Mouse (Mus musculus) stomach, postnatal 0 days (tissue): ENCODE results near the gene Klf16.

Source experiments
- CTCF ChIP-seq: IDR thresholded peaks from 2 replicates; pipeline ENCODE4 v1.5.1; 2016; ENCODE audit warnings: antibody characterized with exemption, low read depth, mild to moderate bottlenecking, moderate library complexity
- EP300 ChIP-seq: optimal IDR thresholded peaks from 2 replicates; pipeline ENCODE3; 2016; ENCODE audit warnings: antibody characterized with exemption

DNA sequence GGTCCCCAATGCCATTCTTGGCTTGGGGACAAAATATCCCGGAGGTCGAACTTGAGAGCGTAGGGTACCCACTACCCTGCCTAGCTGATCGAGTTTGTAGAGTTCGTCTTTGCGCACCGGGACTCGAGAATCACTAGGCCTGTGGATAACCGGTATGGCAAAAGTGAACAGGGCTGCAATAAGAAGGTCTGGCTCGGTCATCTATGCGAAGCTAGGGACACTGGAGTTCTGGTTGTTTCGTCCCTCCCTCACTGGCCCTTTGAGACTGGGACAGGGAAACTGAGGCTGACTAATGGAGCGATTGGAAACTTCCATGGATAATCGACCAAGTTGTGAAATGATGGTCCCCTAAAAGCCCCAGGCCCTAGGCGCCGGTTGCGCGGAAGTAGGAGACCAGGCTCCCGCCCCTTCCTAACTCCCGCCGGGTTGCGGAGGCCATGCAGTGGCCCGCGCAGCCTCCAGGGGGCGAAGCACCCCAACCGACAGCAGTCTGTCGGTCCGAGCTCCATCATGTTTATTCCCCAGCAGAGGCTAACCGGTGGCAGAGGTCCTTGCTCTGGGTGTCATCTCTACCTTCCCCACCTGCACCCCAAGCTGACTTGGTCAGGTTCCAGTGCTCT lies 1.1 kb upstream of the Klf16 start:
- TF ChIP-seq EP300 (no peak), CTCF (peak; percentile 94)
